Mouse (Mus musculus): ENCODE results near the gene Cacnb2. TPM values are rescaled to one million over a fixed set of nuclear protein-coding genes. Genes with fewer than 3 reads are reported as not detected.

Cacnb2 gene
- polyA plus RNA-seq, 1 experiment from 2014 or later: 1.8 TPM

DNA sequence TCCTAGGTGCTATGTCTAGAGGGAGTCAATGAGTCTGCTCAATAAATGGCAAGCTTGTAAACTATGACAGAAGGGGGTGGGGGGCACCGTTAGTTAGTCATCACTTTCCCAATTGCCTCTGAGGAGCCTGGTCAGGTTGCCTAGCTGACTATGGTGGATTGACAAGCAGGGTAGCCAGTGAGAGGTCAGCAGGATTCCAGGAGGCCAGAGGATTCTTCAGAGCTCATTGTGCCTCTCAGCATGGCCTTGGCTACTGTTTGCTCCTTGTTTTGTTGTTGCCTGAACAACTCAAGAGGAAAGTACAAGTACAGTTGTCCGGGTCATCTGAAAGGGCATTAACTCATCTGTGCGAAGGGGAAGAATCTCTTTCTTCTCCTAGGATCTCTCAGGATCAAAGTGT lies 300.9 kb downstream of the Cacnb2 start:
- no peak overlapping the region for H3K4me3 ChIP-seq
- peaks cover 37% of the 10 kb centered on the region for H3K4me1 ChIP-seq
- H3K27ac ChIP-seq (replicated peaks): no peak overlapping the region
- no peaks in the 10 kb centered on the region for H3K9me3 ChIP-seq (replicated peaks)
- no peaks in the 10 kb centered on the region for H3K36me3 ChIP-seq
- DNase-seq (ENCODE audit: low spot score): no peak
- H3K27me3 ChIP-seq (ENCODE audit: low read depth, poor library complexity, severe bottlenecking): peaks cover 5% of the 10 kb centered on the region; the same call in 1 of the 2 replicates
- 12% methylated on average over 3 of the region's 3 CpGs for WGBS

DNA sequence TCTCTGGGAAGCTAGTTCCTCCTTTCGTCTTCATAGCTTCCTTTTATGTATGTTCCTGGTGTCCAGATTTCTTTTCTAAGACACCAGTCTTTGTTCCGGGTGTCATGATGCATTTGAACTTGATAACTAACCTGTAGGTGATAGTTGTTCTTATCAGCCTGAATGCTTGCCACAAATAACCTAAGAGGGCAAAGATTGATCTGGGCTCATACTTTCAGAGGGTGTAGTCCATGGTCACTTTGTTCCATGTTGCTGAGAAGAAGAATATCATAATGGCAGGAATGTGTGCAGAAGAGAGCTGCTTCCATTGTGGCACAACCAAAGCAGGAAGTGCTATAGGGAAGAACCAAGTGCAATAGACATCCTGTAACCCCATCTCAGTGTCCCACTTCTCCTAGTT lies 302.0 kb downstream of the Cacnb2 start:
- Histone ChIP-seq H3K4me1 (peaks cover 37% of the 10 kb centered on the region), H3K27me3 (ENCODE audit: low read depth, poor library complexity, severe bottlenecking) (peaks cover 5% of the 10 kb centered on the region; the same call in 1 of the 2 replicates), H3K36me3 (no peaks in the 10 kb centered on the region), H3K27ac (replicated peaks) (no peak overlapping the region), H3K4me3 (no peak overlapping the region), H3K9me3 (replicated peaks) (no peaks in the 10 kb centered on the region)
- WGBS: 88% methylated on average over 2 of the region's 2 CpGs
- DNase-seq (ENCODE audit: low spot score): no peak

DNA sequence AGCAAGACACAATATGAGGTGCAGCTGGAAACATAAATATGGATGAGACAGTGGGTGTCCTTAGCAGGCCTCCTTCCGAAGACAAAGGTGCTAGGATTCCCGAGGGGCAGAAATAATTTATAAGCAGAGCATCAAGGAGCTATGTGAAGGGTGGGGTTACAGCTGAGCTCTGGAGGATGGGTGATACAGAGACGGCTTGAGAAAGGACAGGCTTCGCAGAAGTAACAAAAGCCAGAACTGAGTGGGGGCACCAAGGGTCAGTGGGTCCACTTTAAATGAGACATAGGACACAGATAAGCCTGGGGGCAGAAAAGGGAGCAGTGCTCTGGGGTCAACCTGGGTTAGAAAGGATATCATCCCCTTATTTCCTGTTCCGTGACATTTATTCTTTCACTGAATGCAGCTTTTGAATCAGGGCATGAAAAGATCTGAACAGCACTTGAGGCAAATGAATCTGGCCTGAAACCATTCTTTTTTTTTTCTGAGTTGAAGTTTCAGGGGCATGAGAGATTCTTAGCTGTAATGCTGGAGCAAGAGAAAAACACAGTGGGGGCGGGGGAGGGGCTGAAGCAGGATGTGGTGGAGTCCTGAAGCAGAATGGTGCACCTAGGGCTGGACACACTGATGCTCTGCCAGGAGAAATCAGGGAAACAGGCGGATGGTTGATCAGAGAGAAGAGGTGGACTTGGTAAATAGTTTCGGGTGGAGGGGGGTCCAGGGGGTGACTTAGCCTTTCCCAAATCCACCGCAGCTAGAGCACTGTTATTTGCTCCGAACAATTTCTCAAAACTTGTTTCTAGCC lies 304.4 kb downstream of the Cacnb2 start:
- DNase-seq (ENCODE audit: low spot score): peak; percentile 58
- Histone ChIP-seq H3K27me3 (ENCODE audit: low read depth, poor library complexity, severe bottlenecking) (peaks cover 18% of the 10 kb centered on the region), H3K4me3 (no peak overlapping the region), H3K4me1 (peaks cover 35% of the 10 kb centered on the region), H3K36me3 (no peaks in the 10 kb centered on the region), H3K27ac (replicated peaks) (0 out of 2 replicates have a peak overlapping the region, but pooled peaks have one; percentile 0), H3K9me3 (replicated peaks) (no peaks in the 10 kb centered on the region)
- WGBS: 21% methylated on average over 10 of the region's 10 CpGs

DNA sequence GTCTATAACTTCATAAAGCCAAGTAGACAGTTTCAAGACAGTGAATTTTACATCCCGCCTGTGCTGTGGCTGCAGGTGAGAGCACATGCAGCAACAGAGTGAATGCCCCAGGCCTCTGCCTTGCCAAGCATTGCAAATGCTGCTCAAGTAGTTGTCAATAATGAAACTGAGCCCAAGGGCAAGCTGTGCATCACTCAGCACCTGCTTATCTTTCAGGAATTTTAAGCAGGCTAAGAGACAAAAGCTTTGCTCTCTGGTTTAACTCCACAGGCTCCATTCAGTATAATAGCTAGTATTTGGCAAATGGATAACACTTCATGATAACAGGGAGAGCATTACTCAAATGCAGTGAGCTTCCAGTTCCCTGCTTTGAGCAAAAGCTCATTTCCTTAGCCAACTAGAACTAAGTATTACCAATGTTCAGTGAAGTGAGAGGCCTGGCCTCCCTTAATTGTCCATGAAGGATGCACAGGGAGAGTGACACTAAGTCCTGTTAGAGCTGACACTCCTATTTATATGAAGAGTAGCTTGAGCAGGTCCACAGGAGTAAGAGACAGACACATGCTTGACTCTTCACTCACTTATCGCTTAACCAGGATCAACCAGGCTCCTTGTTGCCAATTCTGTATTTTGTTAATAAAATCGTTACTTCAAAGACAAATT lies 314.8 kb downstream of the Cacnb2 start:
- Histone ChIP-seq H3K4me1 (peaks cover 14% of the 10 kb centered on the region), H3K27ac (replicated peaks) (no peak overlapping the region; the same call in 1 of the 2 replicates), H3K27me3 (ENCODE audit: low read depth, poor library complexity, severe bottlenecking) (no peaks in the 10 kb centered on the region), H3K9me3 (replicated peaks) (no peaks in the 10 kb centered on the region), H3K36me3 (no peaks in the 10 kb centered on the region), H3K4me3 (no peak overlapping the region)
- DNase-seq (ENCODE audit: low spot score): peak; percentile 22
- WGBS: 64% methylated on average over 3 of the region's 3 CpGs

DNA sequence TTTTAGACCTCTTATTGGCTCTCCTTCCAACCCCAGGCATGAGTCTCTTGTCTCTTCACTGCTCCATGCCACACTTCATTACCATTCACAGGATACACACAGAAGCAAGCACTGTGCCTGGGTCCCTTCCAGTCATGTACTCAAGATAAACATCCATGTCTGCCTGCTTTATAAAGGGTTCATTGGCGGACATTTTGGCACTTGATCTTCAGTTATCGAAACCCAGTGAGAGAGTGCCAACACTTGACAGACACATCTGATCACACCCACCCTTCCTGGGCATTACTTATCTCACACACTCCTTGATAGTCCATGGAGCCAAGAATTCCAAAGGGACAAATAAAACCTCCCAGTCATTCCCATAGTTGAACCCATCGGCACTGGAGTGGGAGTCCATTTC lies 327.0 kb downstream of the Cacnb2 start:
- no peak overlapping the region for H3K4me3 ChIP-seq
- no peaks in the 10 kb centered on the region for H3K4me1 ChIP-seq
- H3K27me3 ChIP-seq (ENCODE audit: low read depth, poor library complexity, severe bottlenecking): no peaks in the 10 kb centered on the region
- H3K27ac ChIP-seq (replicated peaks): no peak overlapping the region
- WGBS: 92% methylated on average over 3 of the region's 3 CpGs
- no peaks in the 10 kb centered on the region for H3K36me3 ChIP-seq
- H3K9me3 ChIP-seq (replicated peaks): no peaks in the 10 kb centered on the region
- no peak for DNase-seq (ENCODE audit: low spot score)

DNA sequence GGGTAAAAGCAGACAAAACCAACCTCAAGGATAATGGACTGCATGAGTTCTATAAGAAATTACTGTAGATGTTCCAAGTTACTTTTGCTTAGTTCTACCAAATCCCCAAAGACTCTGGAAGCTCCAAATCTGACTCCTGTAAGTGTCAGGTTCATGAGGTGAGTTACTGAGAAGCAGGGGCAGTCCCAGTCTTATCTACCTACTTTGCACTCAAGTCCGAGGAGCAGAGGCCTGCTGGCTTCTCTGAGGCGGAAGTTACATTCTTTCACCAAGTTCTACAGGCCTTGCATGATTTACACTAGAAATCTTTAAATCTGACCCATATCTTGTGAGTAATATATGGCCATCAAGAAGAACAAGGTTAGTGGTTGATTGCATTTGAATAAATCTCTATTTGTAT lies 329.1 kb downstream of the Cacnb2 start:
- DNase-seq (ENCODE audit: low spot score): no peak
- WGBS: 93% methylated on average over 2 of the region's 2 CpGs
- Histone ChIP-seq H3K4me3 (no peak overlapping the region), H3K4me1 (no peaks in the 10 kb centered on the region), H3K27ac (replicated peaks) (no peak overlapping the region), H3K9me3 (replicated peaks) (no peaks in the 10 kb centered on the region), H3K36me3 (no peaks in the 10 kb centered on the region), H3K27me3 (ENCODE audit: low read depth, poor library complexity, severe bottlenecking) (no peaks in the 10 kb centered on the region)

DNA sequence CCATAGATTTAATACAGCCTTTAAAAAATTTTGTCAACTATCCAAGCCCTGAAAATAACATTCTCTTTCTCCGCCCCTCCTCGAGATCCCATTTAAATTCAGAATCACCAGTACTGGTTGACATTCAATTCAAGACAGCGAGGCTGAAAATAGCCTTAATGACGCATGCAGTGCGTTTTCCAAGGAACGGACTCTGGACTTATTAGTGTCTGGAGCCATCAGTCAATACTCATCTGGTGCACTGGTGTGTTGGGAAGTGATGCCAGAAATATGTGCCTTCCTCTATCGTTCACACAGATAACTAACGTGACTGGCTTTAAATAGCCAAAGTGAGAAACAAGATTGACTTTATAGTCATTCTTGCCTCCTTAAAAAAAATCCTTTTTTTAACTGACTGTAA lies 333.6 kb downstream of the Cacnb2 start:
- no peak overlapping the region for H3K4me3 ChIP-seq
- H3K4me1 ChIP-seq: no peaks in the 10 kb centered on the region
- no peak for DNase-seq (ENCODE audit: low spot score)
- 90% methylated on average over 8 of the region's 8 CpGs for WGBS
- no peaks in the 10 kb centered on the region for H3K9me3 ChIP-seq (replicated peaks)
- no peaks in the 10 kb centered on the region for H3K27me3 ChIP-seq (ENCODE audit: low read depth, poor library complexity, severe bottlenecking)
- no peaks in the 10 kb centered on the region for H3K36me3 ChIP-seq
- no peak overlapping the region for H3K27ac ChIP-seq (replicated peaks)

DNA sequence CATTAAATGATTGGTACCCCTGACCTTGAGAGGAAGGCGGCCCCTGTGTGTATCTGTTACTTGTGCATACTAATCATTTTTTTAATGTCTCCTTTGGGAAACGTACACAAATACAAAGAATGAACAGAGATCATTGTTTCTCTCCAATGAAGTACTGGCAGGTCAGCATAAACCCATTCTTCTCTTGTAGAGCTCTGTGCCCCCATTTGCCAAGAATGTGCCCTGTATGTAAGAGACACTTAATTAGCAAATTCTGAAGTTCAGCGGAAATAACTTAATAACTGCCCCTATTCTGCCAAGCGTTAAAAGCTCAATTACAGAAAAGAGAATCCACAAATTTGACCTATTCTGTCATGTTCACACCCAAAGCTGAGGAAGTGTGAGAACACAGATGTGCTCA lies 339.4 kb downstream of the Cacnb2 start:
- Histone ChIP-seq H3K4me3 (no peak overlapping the region), H3K36me3 (no peaks in the 10 kb centered on the region), H3K4me1 (no peaks in the 10 kb centered on the region), H3K27me3 (ENCODE audit: low read depth, poor library complexity, severe bottlenecking) (no peaks in the 10 kb centered on the region), H3K9me3 (replicated peaks) (no peaks in the 10 kb centered on the region), H3K27ac (replicated peaks) (no peak overlapping the region)
- 89% methylated on average over 4 of the region's 4 CpGs for WGBS
- no peak for DNase-seq (ENCODE audit: low spot score)

DNA sequence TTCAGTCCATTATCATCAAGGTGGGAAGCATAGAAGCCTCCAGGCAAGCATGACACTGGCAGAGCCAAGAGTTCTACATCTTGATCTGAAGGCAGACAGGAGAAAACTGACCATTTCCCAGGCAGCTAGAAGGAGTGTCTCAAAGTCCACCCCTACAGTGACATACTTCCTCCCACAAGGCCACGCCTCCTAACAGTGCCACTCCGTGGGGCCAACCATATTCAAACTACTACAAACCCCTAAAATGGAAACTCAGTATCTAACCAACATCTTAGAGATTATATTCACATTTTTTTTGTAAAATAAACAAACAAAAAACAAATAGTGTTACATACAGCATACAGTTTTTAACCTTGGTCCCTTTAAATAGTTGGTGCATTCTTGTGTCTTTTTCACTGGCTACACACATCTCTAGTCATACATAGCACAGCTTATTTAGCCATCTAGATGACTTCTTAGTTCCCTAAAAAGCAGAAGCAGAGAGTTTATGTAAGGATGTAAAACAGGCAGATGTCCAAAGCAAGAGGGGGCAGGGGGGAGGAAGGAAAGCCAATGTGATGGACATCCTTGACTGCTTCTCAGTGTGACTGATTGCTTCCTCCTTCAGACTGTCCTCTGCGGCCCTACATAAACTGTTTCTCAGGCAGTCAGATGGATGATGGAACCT lies 340.9 kb downstream of the Cacnb2 start:
- H3K4me1 ChIP-seq: no peaks in the 10 kb centered on the region
- H3K27me3 ChIP-seq (ENCODE audit: low read depth, poor library complexity, severe bottlenecking): no peaks in the 10 kb centered on the region
- no peak overlapping the region for H3K27ac ChIP-seq (replicated peaks)
- H3K36me3 ChIP-seq: no peaks in the 10 kb centered on the region
- H3K9me3 ChIP-seq (replicated peaks): no peaks in the 10 kb centered on the region
- 84% methylated on average over 3 of the region's 3 CpGs for WGBS
- H3K4me3 ChIP-seq: no peak overlapping the region
- no peak for DNase-seq (ENCODE audit: low spot score)

DNA sequence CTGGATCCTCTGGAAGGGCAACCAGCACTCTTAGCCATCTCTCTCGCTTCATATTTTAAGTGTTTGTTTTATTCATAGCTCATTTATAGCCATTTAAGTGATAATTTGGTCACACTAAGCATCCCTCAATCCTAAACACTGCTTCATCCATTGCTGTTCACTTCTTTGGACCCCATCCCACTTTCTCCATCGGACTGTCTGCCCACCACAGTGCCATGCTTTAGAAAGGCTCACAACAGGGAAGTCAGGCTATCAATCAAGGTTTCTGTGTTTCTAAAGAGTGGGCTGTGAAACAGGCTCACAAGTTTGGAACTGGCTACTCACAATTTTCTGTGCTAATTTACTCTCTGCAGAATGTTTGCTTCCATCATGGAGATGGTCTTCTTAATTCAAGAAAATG lies 350.2 kb downstream of the Cacnb2 start:
- no peak overlapping the region for H3K4me3 ChIP-seq
- no peak overlapping the region for H3K27ac ChIP-seq (replicated peaks)
- H3K27me3 ChIP-seq (ENCODE audit: low read depth, poor library complexity, severe bottlenecking): no peaks in the 10 kb centered on the region
- H3K4me1 ChIP-seq: no peaks in the 10 kb centered on the region
- 80% methylated on average over 2 of the region's 2 CpGs for WGBS
- no peaks in the 10 kb centered on the region for H3K9me3 ChIP-seq (replicated peaks)
- no peaks in the 10 kb centered on the region for H3K36me3 ChIP-seq
- no peak for DNase-seq (ENCODE audit: low spot score)

DNA sequence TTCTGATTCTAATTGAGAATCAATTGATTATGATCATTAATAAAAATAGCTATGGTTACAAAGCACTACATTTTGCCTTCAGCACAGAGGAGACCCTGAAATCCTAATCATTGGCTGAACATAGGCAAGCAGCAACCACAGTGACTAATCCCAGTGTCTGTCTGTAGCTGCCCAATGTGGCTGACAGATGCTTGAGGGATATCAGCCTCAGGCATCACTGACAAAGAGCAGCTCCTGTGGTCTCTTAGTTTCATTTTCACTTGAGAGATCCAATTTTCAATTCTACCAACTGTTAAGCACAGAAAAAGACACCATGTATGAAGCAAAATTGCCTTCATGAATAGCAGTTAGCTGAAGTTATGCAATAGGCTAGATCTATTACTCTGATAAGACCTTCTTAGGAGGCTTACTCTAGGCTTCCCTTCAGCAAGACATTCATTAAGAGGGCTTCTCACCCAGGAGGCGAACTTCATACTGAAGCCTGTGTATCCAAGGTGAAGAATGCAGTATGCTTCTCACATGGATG lies 358.1 kb downstream of the Cacnb2 start:
- Histone ChIP-seq H3K27me3 (ENCODE audit: low read depth, poor library complexity, severe bottlenecking) (no peaks in the 10 kb centered on the region), H3K27ac (replicated peaks) (no peak overlapping the region), H3K36me3 (no peaks in the 10 kb centered on the region), H3K4me1 (no peaks in the 10 kb centered on the region), H3K4me3 (no peak overlapping the region), H3K9me3 (replicated peaks) (no peaks in the 10 kb centered on the region)
- 64% methylated on average over 1 of the region's 1 CpGs for WGBS
- no peak for DNase-seq (ENCODE audit: low spot score)

DNA sequence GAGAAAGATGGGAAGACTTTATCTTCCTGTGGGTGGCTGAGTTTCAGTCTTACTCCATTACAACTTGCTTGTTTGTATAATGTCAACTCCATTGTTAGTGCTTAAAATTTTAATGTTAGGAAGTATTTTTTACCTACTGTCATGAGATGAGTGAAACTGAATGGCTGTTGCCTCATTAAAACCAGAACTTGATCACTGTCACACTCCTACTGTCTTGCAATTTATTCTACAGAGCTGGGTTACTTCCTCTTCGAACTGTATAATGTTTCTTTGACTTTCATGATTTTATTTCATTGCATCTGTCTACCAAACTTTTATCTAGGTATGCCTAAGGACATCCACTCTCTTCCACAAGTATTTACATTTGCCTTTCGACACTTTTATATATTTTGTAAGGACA lies 358.6 kb downstream of the Cacnb2 start:
- H3K36me3 ChIP-seq: no peaks in the 10 kb centered on the region
- H3K4me3 ChIP-seq: no peak overlapping the region
- no peaks in the 10 kb centered on the region for H3K9me3 ChIP-seq (replicated peaks)
- H3K27ac ChIP-seq (replicated peaks): no peak overlapping the region
- DNase-seq (ENCODE audit: low spot score): no peak
- WGBS: 84% methylated on average over 2 of the region's 2 CpGs
- H3K4me1 ChIP-seq: no peaks in the 10 kb centered on the region
- H3K27me3 ChIP-seq (ENCODE audit: low read depth, poor library complexity, severe bottlenecking): no peaks in the 10 kb centered on the region

DNA sequence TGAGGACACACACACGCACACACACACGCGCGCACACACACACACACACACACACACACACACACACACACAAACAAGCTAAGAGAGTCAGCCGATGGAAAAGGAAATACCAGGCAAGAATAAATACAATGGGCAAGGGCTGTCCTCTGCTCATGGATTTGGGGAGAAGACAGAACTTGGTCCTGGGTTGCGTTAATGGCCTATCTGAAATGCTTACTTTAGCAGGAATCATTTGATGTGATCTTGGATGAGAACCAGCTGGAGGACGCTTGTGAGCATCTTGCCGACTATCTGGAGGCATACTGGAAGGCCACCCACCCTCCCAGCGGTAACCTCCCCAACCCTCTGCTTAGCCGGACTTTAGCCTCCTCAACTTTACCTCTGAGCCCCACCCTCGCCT lies 381.1 kb downstream of the Cacnb2 start:
- Histone ChIP-seq H3K36me3 (peaks cover 6% of the 10 kb centered on the region; the same call in 1 of the 2 replicates), H3K27me3 (ENCODE audit: low read depth, poor library complexity, severe bottlenecking) (no peaks in the 10 kb centered on the region), H3K27ac (replicated peaks) (no peak overlapping the region), H3K4me3 (no peak overlapping the region), H3K4me1 (no peaks in the 10 kb centered on the region), H3K9me3 (replicated peaks) (no peaks in the 10 kb centered on the region)
- no peak for DNase-seq (ENCODE audit: low spot score)
- 85% methylated on average over 11 of the region's 11 CpGs for WGBS

Data from midbrain, embryonic 10.5 days (tissue).